Mouse (Mus musculus) yolk sac, embryonic 10.5 days (tissue): ENCODE measurements at regions not wholly inside any gene's neighbourhood (a gene's known extent, or its start where the extent isn't known, plus 50 kb on each side); places are given as distances from the start of the nearest gene placed in this dataset.

Source experiments
- DNase-seq: peaks from one replicate; pipeline ENCODE4 v3.0.0-alpha.2; 2017; ENCODE audit warnings: low spot score

- no peak for DNase-seq
Observed at GRCm38 (mm10) chr6:148719062-148719461, 112.2 kb downstream of the Ipo8 start.

DNA sequence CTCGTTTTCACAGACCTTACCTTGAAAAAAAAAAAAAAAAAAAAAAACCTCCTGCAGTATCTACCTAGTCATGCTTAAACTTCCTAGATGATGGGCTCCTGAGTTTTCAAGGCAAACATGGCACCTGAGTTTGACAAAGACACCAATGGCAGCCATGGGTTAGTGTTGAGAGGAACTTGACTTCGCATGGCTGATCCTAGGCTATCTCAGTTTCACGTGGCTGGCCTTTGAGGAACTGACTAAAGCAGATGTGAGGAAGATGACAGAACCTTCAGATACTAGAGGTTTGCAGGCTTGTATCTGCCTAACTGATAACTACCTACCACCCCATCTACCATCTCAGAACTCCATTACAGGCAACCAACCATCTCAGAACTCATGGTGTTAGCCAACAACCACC is 120.9 kb downstream of the Ipo8 start:
- DNase-seq, result no peak

DNA sequence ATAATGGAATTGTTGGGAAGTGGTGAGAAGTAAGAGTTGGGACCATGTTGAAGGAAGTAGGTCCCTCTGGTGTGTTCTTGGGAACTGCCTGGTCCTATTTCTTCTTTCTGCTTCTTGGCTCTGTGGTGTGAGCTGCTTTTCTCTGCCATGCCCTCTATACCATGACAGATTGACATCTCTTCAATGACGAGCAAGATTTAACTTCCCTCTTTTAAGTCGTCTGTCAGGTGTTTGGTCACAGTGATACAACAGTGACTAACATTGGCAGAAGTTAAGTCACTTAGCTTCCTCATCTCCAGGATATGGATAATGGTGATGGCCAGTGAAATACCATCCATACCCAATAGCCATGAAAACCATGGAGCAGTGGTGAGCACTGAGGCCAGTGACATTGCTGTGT is 122.9 kb downstream of the Ipo8 start:
- DNase-seq, result no peak

GRCm38 (mm10) chr6:148705711-148706110 is 125.6 kb downstream of the Ipo8 start:
- DNase-seq, result peak; percentile 31

DNA sequence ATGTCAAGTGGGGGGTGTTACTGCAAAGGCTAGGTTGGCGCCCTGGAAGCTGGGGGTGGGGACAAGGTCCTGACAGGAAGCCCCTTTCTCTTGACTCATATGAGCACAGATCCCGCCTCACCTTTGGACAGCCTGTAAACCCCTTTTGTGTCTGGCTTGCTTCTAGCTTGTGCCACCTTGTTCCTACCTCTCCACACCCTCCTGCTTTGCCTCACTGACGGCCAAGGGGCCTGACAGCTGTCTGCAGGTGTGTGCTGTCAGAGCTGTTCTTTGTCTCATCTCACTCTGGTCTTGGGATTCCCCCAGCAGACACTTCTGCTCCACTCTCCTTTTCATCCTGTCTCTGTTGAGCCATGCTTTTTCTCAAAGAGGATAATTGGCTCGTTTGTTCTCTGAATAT is 137.9 kb downstream of the Ipo8 start:
- no peak for DNase-seq

DNA sequence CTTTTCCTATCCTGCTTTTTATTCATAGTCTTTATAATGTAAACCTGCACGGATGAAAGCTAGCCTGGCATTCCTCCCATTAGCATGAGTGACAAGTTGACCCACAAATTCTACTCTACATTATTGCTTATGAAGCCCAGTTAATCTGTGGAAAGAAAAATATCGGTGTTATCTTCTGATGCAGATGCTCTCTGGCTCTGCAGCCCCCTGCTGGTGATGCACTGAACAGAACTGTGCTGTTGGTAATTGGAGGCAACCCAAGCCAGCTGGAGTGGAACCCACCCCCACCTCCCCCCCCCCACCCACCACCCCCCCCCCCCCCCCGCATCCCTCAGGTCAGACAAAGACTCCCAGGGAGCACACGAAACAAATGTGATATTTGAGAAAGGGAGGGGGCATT is 143.5 kb downstream of the Ipo8 start:
- DNase-seq, result peak; percentile 25

GRCm38 (mm10) chr6:148660152-148660551 is 171.1 kb downstream of the Ipo8 start:
- DNase-seq, result no peak

- DNase-seq, result no peak
Observed at GRCm38 (mm10) chr6:148653216-148653615, 178.1 kb downstream of the Ipo8 start.

DNA sequence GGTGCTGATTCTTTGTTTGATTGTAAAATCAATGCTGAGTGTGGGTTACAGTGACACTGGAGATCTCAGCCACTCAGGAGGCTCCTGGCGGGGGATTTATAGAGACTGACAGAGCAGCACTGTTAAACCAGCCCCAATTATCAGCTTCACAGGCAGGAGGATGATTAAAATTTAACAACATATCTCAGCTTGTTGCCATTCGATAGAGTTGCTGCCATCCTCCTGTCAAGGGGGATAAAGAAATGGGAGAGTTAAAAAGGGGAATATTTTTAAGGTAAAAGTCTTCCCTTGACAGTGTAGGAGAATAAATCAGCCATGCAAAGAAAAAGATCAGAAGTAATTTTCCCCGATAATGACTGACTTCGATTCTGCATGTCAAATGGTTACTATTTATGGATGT is 178.8 kb downstream of the Ipo8 start:
- no peak for DNase-seq

- DNase-seq, result no peak
Observed at GRCm38 (mm10) chr6:148647423-148648390, 183.6 kb downstream of the Ipo8 start.

- no peak for DNase-seq
Observed at GRCm38 (mm10) chr6:148640595-148640994, 190.7 kb downstream of the Ipo8 start.

DNA sequence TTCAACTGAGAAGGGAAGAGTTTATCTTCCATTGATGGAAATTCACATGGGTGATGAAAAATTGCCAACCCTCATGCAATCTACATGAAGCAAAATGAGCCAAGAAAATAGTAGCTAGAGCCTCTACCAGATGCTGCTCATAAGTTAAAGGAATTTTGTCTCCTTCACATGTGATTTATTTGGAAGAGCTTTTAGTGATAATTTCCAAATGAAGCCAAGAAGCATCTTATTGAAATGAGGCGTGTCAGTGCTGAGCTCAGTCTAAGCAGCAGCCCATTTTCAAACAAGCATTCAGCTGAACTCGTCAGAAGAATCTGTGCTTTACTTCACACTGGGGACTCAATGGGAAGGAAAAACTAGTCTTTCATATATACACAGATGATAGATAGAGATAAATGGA is 190.0 kb upstream of the Tmtc1 start:
- DNase-seq, result no peak

DNA sequence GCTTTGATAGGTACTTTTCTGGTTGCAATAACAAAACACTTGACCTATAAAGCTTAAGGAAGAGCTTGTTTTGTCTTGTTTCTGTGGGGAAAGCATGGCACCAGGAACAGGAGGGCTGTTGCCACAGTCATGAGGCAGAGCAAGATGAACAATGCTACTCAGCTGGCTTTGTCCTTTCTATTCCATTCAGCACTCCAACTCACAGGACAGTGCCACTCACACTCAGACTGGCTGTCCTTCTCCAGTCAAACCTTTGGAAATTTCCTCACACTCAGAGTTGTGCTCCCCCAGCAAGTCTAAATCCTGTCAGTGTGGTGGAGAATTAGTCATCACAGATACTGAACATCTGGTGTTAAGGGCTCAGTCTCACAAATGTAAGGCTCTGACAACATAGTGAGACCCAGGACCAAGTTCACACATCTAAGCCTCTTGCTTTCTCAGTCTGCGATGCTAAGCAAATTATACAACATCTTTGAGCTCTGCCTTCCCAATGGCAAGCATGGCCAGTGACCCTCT is 183.0 kb upstream of the Tmtc1 start:
- DNase-seq, result no peak

DNA sequence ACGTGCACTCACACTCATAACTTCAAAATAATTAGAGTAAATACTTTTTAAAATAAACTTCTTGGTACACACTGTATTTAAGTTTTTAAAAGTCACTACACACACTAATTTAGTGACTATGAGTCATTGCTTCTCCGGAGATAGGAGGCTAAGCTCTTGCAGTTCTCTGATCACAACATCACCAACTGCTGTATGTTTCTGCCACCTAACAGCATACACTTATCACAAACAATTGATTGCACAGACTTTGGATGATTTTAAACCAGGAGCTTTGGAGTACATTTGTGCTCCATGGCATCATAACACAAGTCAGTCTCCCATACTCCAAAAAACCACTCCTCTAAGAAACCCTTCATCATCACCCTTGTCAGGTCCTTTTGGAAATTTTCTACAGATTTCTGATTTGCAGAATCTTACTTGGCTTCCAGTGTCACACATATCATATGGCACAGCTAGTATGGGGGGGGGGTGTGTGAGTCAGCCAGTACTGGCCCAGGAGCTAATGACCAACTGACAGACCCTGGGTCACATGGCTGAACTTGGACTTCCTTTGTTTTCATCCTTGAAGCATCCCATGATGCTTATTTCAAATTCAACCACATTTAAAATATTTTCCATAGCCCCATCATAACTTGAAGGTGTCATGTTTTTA is 179.1 kb upstream of the Tmtc1 start:
- DNase-seq, result no peak

DNA sequence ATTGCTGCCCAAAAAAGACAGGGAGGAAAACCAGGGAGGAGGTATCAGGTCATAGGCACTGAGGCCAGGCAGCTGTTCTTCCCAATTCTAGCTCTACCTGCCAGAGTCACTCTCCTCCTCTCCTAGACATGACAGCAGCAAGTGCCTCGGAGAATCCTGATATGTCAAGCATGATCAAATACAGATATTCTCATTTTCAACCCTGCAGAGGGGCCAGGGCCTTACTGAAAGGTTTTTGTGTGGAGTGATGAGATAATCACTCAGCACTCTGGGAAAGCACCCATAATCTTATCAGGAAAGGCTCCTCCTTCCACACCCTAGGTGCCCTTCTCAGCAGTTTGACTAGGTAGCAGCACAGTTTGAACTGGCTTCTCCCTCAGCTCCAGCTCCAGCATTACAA is 175.8 kb upstream of the Tmtc1 start:
- DNase-seq, result no peak

- DNase-seq, result peak; percentile 10
Observed at GRCm38 (mm10) chr6:148615931-148616330, 171.7 kb upstream of the Tmtc1 start.

- no peak for DNase-seq
Observed at GRCm38 (mm10) chr6:148615442-148615841, 171.3 kb upstream of the Tmtc1 start.

DNA sequence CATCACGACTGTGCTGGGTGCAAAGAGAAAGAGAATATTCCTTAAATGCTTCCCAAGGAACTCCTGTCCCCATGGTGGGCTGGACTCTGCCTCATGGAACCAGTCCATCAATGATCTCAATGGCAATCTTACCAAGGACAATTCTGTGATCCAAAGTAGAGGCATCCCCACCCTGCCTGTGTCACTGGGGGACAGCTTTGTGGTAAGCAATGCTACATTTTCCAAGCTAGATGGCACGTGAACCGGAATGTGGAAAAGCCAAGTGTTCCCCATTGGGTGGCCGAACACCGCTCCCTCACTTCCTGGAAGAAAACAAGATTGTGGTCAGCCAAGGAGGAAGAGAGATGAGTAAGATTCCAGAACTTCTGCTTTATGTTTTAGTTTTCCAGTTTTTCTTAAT is 164.7 kb upstream of the Tmtc1 start:
- DNase-seq, result no peak

GRCm38 (mm10) chr6:148605226-148605625 is 161.0 kb upstream of the Tmtc1 start:
- no peak for DNase-seq

- DNase-seq, result no peak
Observed at GRCm38 (mm10) chr6:148604790-148605189, 160.6 kb upstream of the Tmtc1 start.

DNA sequence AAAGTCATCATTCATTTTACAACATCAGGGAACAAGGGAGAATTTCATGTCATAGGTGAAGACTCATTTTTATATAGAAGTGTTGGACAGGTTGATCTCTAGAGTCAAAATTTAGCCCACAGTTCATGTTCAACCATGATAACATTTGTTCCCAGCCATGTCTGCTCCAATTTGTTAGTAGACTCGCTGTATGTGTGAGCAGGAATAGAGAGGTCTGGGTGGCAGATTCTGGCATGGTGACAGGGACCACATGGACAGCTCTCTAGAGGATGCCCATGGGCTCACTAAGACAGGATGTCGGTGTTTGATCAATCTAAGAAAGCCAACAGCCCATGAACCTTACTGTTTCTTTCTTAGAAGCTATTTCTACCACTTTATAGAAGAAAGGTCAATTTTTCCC is 159.7 kb upstream of the Tmtc1 start:
- no peak for DNase-seq

GRCm38 (mm10) chr6:148603460-148603859 is 159.3 kb upstream of the Tmtc1 start:
- DNase-seq, result no peak

DNA sequence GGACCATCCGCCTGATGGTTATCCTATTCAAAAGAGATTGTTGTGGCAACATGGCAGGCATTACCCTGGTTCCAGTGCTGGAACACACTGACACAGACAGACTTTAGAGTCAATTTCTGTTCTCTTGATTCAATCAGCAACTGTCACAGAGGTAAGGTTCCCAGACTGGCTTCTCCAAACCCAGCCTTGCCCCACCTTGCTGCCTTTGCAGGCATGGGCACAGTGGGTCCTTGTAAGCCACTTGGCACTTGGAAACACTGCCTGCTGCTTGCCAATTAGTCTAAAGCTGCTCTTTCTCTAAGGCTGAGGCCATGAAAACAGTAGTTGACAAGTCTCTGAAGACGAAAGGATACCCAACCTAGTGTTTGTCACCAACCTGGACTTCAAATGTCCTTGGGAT is 158.7 kb upstream of the Tmtc1 start:
- DNase-seq, result no peak
